Mouse (Mus musculus): Measurements from ENCODE around the gene Olfr148. TPM values are rescaled to one million over a fixed set of nuclear protein-coding genes. Genes with fewer than 3 reads are reported as not detected.

The Olfr148 gene
- total and polyA plus RNA-seq, 3 experiments = not detected

DNA sequence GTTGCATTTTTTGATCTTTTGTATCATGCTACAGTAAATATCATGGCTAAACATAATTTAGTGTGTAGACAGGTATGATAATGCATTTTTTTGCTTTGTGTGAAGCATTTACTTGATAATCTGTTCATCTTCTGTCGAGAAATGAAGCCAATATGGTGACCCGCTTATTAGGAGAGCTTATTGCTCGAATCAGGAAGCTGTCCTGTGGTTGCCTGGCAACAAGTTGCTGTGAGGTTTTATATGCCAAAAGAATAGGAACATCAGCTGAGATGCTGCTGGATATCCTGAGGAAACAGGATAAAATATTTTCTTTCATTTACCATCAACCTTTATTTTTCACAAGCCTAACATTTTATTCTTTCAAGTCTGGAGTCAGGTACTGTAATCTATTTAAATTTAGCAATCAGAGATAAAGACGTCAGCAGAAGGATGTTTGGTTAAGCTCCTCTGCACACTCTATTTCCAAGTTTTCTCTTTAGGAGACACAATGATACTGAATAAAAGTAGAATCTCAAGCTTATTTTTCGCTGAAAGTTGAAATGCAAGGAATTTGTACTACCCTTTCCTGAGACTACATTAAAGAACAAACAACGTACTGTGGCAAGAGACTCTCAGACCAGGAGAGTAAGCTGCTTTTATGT lies 44.4 kb downstream of the Olfr148 start:
- H3K27ac ChIP-seq (ENCODE audit: insufficient read depth, low read depth) = no peak overlapping the region
- no peak overlapping the region for H3K4me3 ChIP-seq (replicated peaks in 1 of 3; ENCODE audit: low read depth in 2 of 3, low read length in 2 of 3, poor library complexity in 1 of 3)
- dilution Hi-C loops (cut with MboI; ENCODE audit: extremely low pct_ligation_motif_present, extremely low pct_unique_long_range_greater_than_20kb, low sequenced_read_pairs) = no loop called here
- no peak for DNase-seq (ENCODE audit: extremely low read depth)
- no peaks in the 10 kb centered on the region for H3K36me3 ChIP-seq (replicated peaks in 1 of 2; ENCODE audit: control insufficient read depth in 1 of 2, insufficient read depth in 1 of 2, low read length in 1 of 2)
- TF ChIP-seq USF1 (IDR thresholded peaks at IDR 0.05; ENCODE audit: low read depth, low read length) (no peak), NELFE (IDR thresholded peaks at IDR 0.05; ENCODE audit: low read depth, low read length) (no peak), E2F4 (IDR thresholded peaks at IDR 0.05; ENCODE audit: insufficient replicate concordance, low read depth, low read length) (no peak), ZNF384 (IDR thresholded peaks at IDR 0.05; ENCODE audit: low read depth, low read length) (no peak), MXI1 (IDR thresholded peaks at IDR 0.05; ENCODE audit: low read depth, low read length) (no peak), SIN3A (IDR thresholded peaks at IDR 0.05; ENCODE audit: low read length) (no peak), SMC3 (IDR thresholded peaks at IDR 0.05; ENCODE audit: low read depth, low read length) (no peak), BHLHE40 (IDR thresholded peaks at IDR 0.05; ENCODE audit: low read depth, low read length) (no peak), NRF1 (IDR thresholded peaks at IDR 0.05; ENCODE audit: low read depth, low read length) (no peak), EP300 (IDR thresholded peaks at IDR 0.05; ENCODE audit: low read length) (no peak), GABPA (IDR thresholded peaks at IDR 0.05; ENCODE audit: insufficient replicate concordance, low read depth, low read length) (no peak), TBP (conservative IDR thresholded peaks at IDR 0.05; ENCODE audit: low read depth, low read length) (no peak), RCOR1 (conservative IDR thresholded peaks at IDR 0.05; ENCODE audit: low read depth, low read length) (no peak), POLR2AphosphoS2 (IDR thresholded peaks at IDR 0.05; ENCODE audit: low read depth, low read length) (no peak), ETS1 (conservative IDR thresholded peaks at IDR 0.05; ENCODE audit: low read depth, low read length) (no peak), MEF2A (IDR thresholded peaks at IDR 0.05; ENCODE audit: borderline replicate concordance, low read depth, low read length) (no peak)
- in situ Hi-C loops (cut with MboI; ENCODE audit: low pct_ligation_motif_present, low pct_unique_long_range_greater_than_20kb, low sequenced_read_pairs) = no loop called here
- H3K9ac ChIP-seq (ENCODE audit: insufficient read depth, low read depth) = no peak overlapping the region
- H3K27me3 ChIP-seq (replicated peaks) = no peaks in the 10 kb centered on the region
- no peaks in the 10 kb centered on the region for H3K4me1 ChIP-seq (ENCODE audit: control insufficient read depth in 1 of 2, insufficient read depth in 2 of 2)
- no peaks in the 10 kb centered on the region for H3K9me3 ChIP-seq (replicated peaks; ENCODE audit: low read length)
- no peaks in the 10 kb centered on the region for H3K79me2 ChIP-seq (replicated peaks; ENCODE audit: control insufficient read depth, extremely low read depth, insufficient read depth, poor library complexity, severe bottlenecking)
- H3K4me2 ChIP-seq (ENCODE audit: insufficient read depth, low read depth, poor library complexity, severe bottlenecking) = no peak overlapping the region; the same call in 1 of the 2 replicates

Other genes starting within 250 kb of the Olfr148 start
- gene Olfr951, start 223.2 kb upstream of the Olfr148 start, total RNA-seq (2012; rRNA removed) = not detected in 2 replicates
- not detected in 2 replicates for gene Olfr951, start 223.2 kb upstream of the Olfr148 start, total RNA-seq (2014; rRNA removed)
- gene Olfr951, start 223.2 kb upstream of the Olfr148 start, polyA plus RNA-seq (2012; ENCODE audit: insufficient read length, low read depth) = not detected in 2 replicates
- gene Olfr952, start 183.5 kb upstream of the Olfr148 start, total RNA-seq (2012; rRNA removed) = not detected in 2 replicates
- not detected in 2 replicates for gene Olfr952, start 183.5 kb upstream of the Olfr148 start, total RNA-seq (2014; rRNA removed)
- gene Olfr952, start 183.5 kb upstream of the Olfr148 start, polyA plus RNA-seq (2012; ENCODE audit: insufficient read length, low read depth) = not detected in 2 replicates
- gene Olfr954, start 154.0 kb upstream of the Olfr148 start, total RNA-seq (2012; rRNA removed) = not detected in 2 replicates
- gene Olfr954, start 154.0 kb upstream of the Olfr148 start, total RNA-seq (2014; rRNA removed) = not detected in 2 replicates
- not detected in 2 replicates for gene Olfr954, start 154.0 kb upstream of the Olfr148 start, polyA plus RNA-seq (2012; ENCODE audit: insufficient read length, low read depth)
- not detected in 2 replicates for gene Olfr955, start 138.7 kb upstream of the Olfr148 start, total RNA-seq (2012; rRNA removed)
- gene Olfr955, start 138.7 kb upstream of the Olfr148 start, total RNA-seq (2014; rRNA removed) = not detected in 2 replicates
- not detected in 2 replicates for gene Olfr955, start 138.7 kb upstream of the Olfr148 start, polyA plus RNA-seq (2012; ENCODE audit: insufficient read length, low read depth)
- gene Olfr44, start 116.7 kb upstream of the Olfr148 start, total RNA-seq (2012; rRNA removed) = not detected in 2 replicates
- gene Olfr44, start 116.7 kb upstream of the Olfr148 start, total RNA-seq (2014; rRNA removed) = not detected in 2 replicates
- gene Olfr44, start 116.7 kb upstream of the Olfr148 start, polyA plus RNA-seq (2012; ENCODE audit: insufficient read length, low read depth) = not detected in 2 replicates
- not detected in 2 replicates for gene Olfr957, start 94.8 kb upstream of the Olfr148 start, total RNA-seq (2012; rRNA removed)
- not detected in 2 replicates for gene Olfr957, start 94.8 kb upstream of the Olfr148 start, total RNA-seq (2014; rRNA removed)
- not detected in 2 replicates for gene Olfr957, start 94.8 kb upstream of the Olfr148 start, polyA plus RNA-seq (2012; ENCODE audit: insufficient read length, low read depth)
- not detected in 2 replicates for gene Olfr958, start 56.6 kb upstream of the Olfr148 start, total RNA-seq (2012; rRNA removed)
- not detected in 2 replicates for gene Olfr958, start 56.6 kb upstream of the Olfr148 start, total RNA-seq (2014; rRNA removed)
- gene Olfr958, start 56.6 kb upstream of the Olfr148 start, polyA plus RNA-seq (2012; ENCODE audit: insufficient read length, low read depth) = not detected in 2 replicates
- gene Olfr959, start 35.1 kb upstream of the Olfr148 start, total RNA-seq (2012; rRNA removed) = not detected in 2 replicates
- gene Olfr959, start 35.1 kb upstream of the Olfr148 start, total RNA-seq (2014; rRNA removed) = not detected in 2 replicates
- not detected in 2 replicates for gene Olfr959, start 35.1 kb upstream of the Olfr148 start, polyA plus RNA-seq (2012; ENCODE audit: insufficient read length, low read depth)
- not detected in 2 replicates for gene AW551984, start 6.3 kb upstream of the Olfr148 start, total RNA-seq (2012; rRNA removed)
- gene AW551984, start 6.3 kb upstream of the Olfr148 start, total RNA-seq (2014; rRNA removed) = not detected in 2 replicates
- gene AW551984, start 6.3 kb upstream of the Olfr148 start, polyA plus RNA-seq (2012; ENCODE audit: insufficient read length, low read depth) = not detected in 2 replicates
- gene Olfr960, start 10.7 kb downstream of the Olfr148 start, total RNA-seq (2012; rRNA removed) = not detected in 2 replicates
- not detected in 2 replicates for gene Olfr960, start 10.7 kb downstream of the Olfr148 start, total RNA-seq (2014; rRNA removed)
- not detected in 2 replicates for gene Olfr960, start 10.7 kb downstream of the Olfr148 start, polyA plus RNA-seq (2012; ENCODE audit: insufficient read length, low read depth)
- not detected in 2 replicates for gene Olfr961, start 34.4 kb downstream of the Olfr148 start, total RNA-seq (2012; rRNA removed)
- not detected in 2 replicates for gene Olfr961, start 34.4 kb downstream of the Olfr148 start, total RNA-seq (2014; rRNA removed)
- not detected in 2 replicates for gene Olfr961, start 34.4 kb downstream of the Olfr148 start, polyA plus RNA-seq (2012; ENCODE audit: insufficient read length, low read depth)
- gene Olfr963, start 56.5 kb downstream of the Olfr148 start, total RNA-seq (2012; rRNA removed) = not detected in 2 replicates
- gene Olfr963, start 56.5 kb downstream of the Olfr148 start, total RNA-seq (2014; rRNA removed) = not detected in 2 replicates
- not detected in 2 replicates for gene Olfr963, start 56.5 kb downstream of the Olfr148 start, polyA plus RNA-seq (2012; ENCODE audit: insufficient read length, low read depth)
- gene Olfr149, start 96.5 kb downstream of the Olfr148 start, total RNA-seq (2012; rRNA removed) = not detected in 2 replicates
- gene Olfr149, start 96.5 kb downstream of the Olfr148 start, total RNA-seq (2014; rRNA removed) = not detected in 2 replicates
- not detected in 2 replicates for gene Olfr149, start 96.5 kb downstream of the Olfr148 start, polyA plus RNA-seq (2012; ENCODE audit: insufficient read length, low read depth)
- gene Olfr965, start 100.7 kb downstream of the Olfr148 start, total RNA-seq (2012; rRNA removed) = not detected in 2 replicates
- not detected in 2 replicates for gene Olfr965, start 100.7 kb downstream of the Olfr148 start, total RNA-seq (2014; rRNA removed)
- gene Olfr965, start 100.7 kb downstream of the Olfr148 start, polyA plus RNA-seq (2012; ENCODE audit: insufficient read length, low read depth) = not detected in 2 replicates
- not detected in 2 replicates for gene Olfr150, start 120.3 kb downstream of the Olfr148 start, total RNA-seq (2012; rRNA removed)
- not detected in 2 replicates for gene Olfr150, start 120.3 kb downstream of the Olfr148 start, total RNA-seq (2014; rRNA removed)
- gene Olfr150, start 120.3 kb downstream of the Olfr148 start, polyA plus RNA-seq (2012; ENCODE audit: insufficient read length, low read depth) = not detected in 2 replicates
- not detected in 2 replicates for gene Olfr967, start 135.6 kb downstream of the Olfr148 start, total RNA-seq (2012; rRNA removed)
- gene Olfr967, start 135.6 kb downstream of the Olfr148 start, total RNA-seq (2014; rRNA removed) = not detected in 2 replicates
- not detected in 2 replicates for gene Olfr967, start 135.6 kb downstream of the Olfr148 start, polyA plus RNA-seq (2012; ENCODE audit: insufficient read length, low read depth)
- gene Olfr968, start 172.6 kb downstream of the Olfr148 start, total RNA-seq (2012; rRNA removed) = not detected in 2 replicates
- gene Olfr968, start 172.6 kb downstream of the Olfr148 start, total RNA-seq (2014; rRNA removed) = not detected in 2 replicates
- not detected in 2 replicates for gene Olfr968, start 172.6 kb downstream of the Olfr148 start, polyA plus RNA-seq (2012; ENCODE audit: insufficient read length, low read depth)
- not detected in 2 replicates for gene Olfr969, start 180.3 kb downstream of the Olfr148 start, total RNA-seq (2012; rRNA removed)
- gene Olfr969, start 180.3 kb downstream of the Olfr148 start, total RNA-seq (2014; rRNA removed) = not detected in 2 replicates
- gene Olfr969, start 180.3 kb downstream of the Olfr148 start, polyA plus RNA-seq (2012; ENCODE audit: insufficient read length, low read depth) = not detected in 2 replicates
- not detected in 2 replicates for gene Olfr970, start 198.2 kb downstream of the Olfr148 start, total RNA-seq (2012; rRNA removed)
- not detected in 2 replicates for gene Olfr970, start 198.2 kb downstream of the Olfr148 start, total RNA-seq (2014; rRNA removed)
- gene Olfr970, start 198.2 kb downstream of the Olfr148 start, polyA plus RNA-seq (2012; ENCODE audit: insufficient read length, low read depth) = not detected in 2 replicates
- not detected in 2 replicates for gene Olfr971, start 226.2 kb downstream of the Olfr148 start, total RNA-seq (2012; rRNA removed)
- gene Olfr971, start 226.2 kb downstream of the Olfr148 start, total RNA-seq (2014; rRNA removed) = not detected in 2 replicates
- not detected in 2 replicates for gene Olfr971, start 226.2 kb downstream of the Olfr148 start, polyA plus RNA-seq (2012; ENCODE audit: insufficient read length, low read depth)

Measured in CH12.LX (cell line).